Mouse (Mus musculus): ENCODE measurements around the gene Card19.

- no peak for TF ChIP-seq POLR2A (IDR thresholded peaks at IDR 0.05; ENCODE audit: insufficient read length, low read depth)
- TF ChIP-seq E2F4 (IDR thresholded peaks at IDR 0.05; ENCODE audit: insufficient read depth), result no peak
- no peak for TF ChIP-seq MYOG (IDR thresholded peaks at IDR 0.05; ENCODE audit: control insufficient read depth in 1 of 3, insufficient read depth in 1 of 3, insufficient read length in 2 of 3, low read depth in 2 of 3)
- TF ChIP-seq TCF12 (IDR thresholded peaks at IDR 0.05; ENCODE audit: insufficient read depth, poor library complexity, severe bottlenecking), result no peak
- TF ChIP-seq POLR2AphosphoS2 (IDR thresholded peaks at IDR 0.05; ENCODE audit: insufficient read length, low read depth), result no peak
- TF ChIP-seq TCF3 (IDR thresholded peaks at IDR 0.05; ENCODE audit: insufficient read length, low read depth), result no peak
- TF ChIP-seq MYOD1 (IDR thresholded peaks at IDR 0.05; ENCODE audit: control insufficient read depth in 1 of 3, insufficient read length in 2 of 3, low read depth in 2 of 3), result peak in 1 of 3 experiments; percentile 20
- no peak for TF ChIP-seq SRF (IDR thresholded peaks at IDR 0.05; ENCODE audit: control insufficient read depth, insufficient read length, low read depth)
These were observed 33.8 kb upstream of the Card19 start for GRCm38 (mm10) chr13:49249634-49250033.
